Mouse (Mus musculus) ES-Bruce4 (cell line): ENCODE results near the gene Atp6v0d1.

Experiments used
- CTCF ChIP-seq: IDR thresholded peaks from one replicate; pipeline ENCODE4 v1.8.1; 2011; ENCODE audit warnings: low read depth, low read length
- POLR2A ChIP-seq: IDR thresholded peaks from one replicate; pipeline ENCODE4 v1.8.1; 2011; ENCODE audit warnings: low read length; ENCODE audit not compliant: insufficient read depth

GRCm38 (mm10) chr8:105565401-105565881 is 406 bp downstream of the Atp6v0d1 start:
- TF ChIP-seq CTCF, result no peak
- no peak for TF ChIP-seq POLR2A
